Mouse (Mus musculus) layer of hippocampus, adult 9-11 months (tissue): ENCODE data around the gene Nmnat3.

Source experiments
- DNase-seq: peaks from one replicate; pipeline ENCODE4 v3.0.0; 2022

The Nmnat3 gene

GRCm38 (mm10) chr9:98367333-98367962 is 80.2 kb downstream of the Nmnat3 start:
- peak; percentile 62 for DNase-seq

GRCm38 (mm10) chr9:98369707-98370106 is 82.5 kb downstream of the Nmnat3 start:
- DNase-seq, result no peak

- DNase-seq, result no peak
Measured at GRCm38 (mm10) chr9:98373358-98373757, 86.1 kb downstream of the Nmnat3 start.

GRCm38 (mm10) chr9:98374897-98375296 is 87.7 kb downstream of the Nmnat3 start:
- no peak for DNase-seq

- DNase-seq, result no peak
Measured at GRCm38 (mm10) chr9:98375329-98376170, 88.3 kb downstream of the Nmnat3 start.

- no peak for DNase-seq
Measured at GRCm38 (mm10) chr9:98379736-98380135, 92.5 kb downstream of the Nmnat3 start.

- no peak for DNase-seq
Measured at GRCm38 (mm10) chr9:98380593-98380992, 93.4 kb downstream of the Nmnat3 start.

GRCm38 (mm10) chr9:98387741-98388632 is 100.8 kb downstream of the Nmnat3 start:
- DNase-seq, result no peak

GRCm38 (mm10) chr9:98388633-98388965 is 101.4 kb downstream of the Nmnat3 start:
- peak; percentile 58 for DNase-seq

- no peak for DNase-seq
Measured at GRCm38 (mm10) chr9:98393496-98393895, 106.3 kb downstream of the Nmnat3 start.

- DNase-seq, result no peak
Measured at GRCm38 (mm10) chr9:98397211-98397610, 110.0 kb downstream of the Nmnat3 start.

GRCm38 (mm10) chr9:98397866-98398265 is 110.6 kb downstream of the Nmnat3 start:
- no peak for DNase-seq

GRCm38 (mm10) chr9:98400185-98400894 is 113.1 kb downstream of the Nmnat3 start:
- peak; percentile 48 for DNase-seq

GRCm38 (mm10) chr9:98401611-98402010 is 114.4 kb downstream of the Nmnat3 start:
- DNase-seq, result no peak

GRCm38 (mm10) chr9:98407771-98408170 is 120.5 kb downstream of the Nmnat3 start:
- no peak for DNase-seq

- DNase-seq, result peak; percentile 49
Measured at GRCm38 (mm10) chr9:98409137-98409536, 121.9 kb downstream of the Nmnat3 start.

- no peak for DNase-seq
Measured at GRCm38 (mm10) chr9:98415427-98415826, 128.2 kb downstream of the Nmnat3 start.

GRCm38 (mm10) chr9:98417919-98418318 is 130.7 kb downstream of the Nmnat3 start:
- DNase-seq, result no peak

GRCm38 (mm10) chr9:98418346-98418745 is 131.1 kb downstream of the Nmnat3 start:
- no peak for DNase-seq

- DNase-seq, result no peak
Measured at GRCm38 (mm10) chr9:98420666-98421065, 133.4 kb downstream of the Nmnat3 start.

- no peak for DNase-seq
Measured at GRCm38 (mm10) chr9:98421903-98422302, 134.7 kb downstream of the Nmnat3 start.

- no peak for DNase-seq
Measured at GRCm38 (mm10) chr9:98422656-98423055, 135.4 kb downstream of the Nmnat3 start, which contains the start of gene Rbp1. Gene Rbp1 (plus strand): TSS chr9:98422961.

GRCm38 (mm10) chr9:98423691-98424090 is 136.5 kb downstream of the Nmnat3 start:
- no peak for DNase-seq
